Mouse (Mus musculus) thymus, postnatal 14 days (tissue): ENCODE results near the gene Meltf.

Source experiments
- DNase-seq: peaks from one replicate; pipeline ENCODE4 v3.0.0; 2021

The Meltf gene

GRCm38 (mm10) chr16:31896971-31897774 is 18.6 kb downstream of the Meltf start:
- peak; percentile 11 for DNase-seq

GRCm38 (mm10) chr16:31898546-31899326 is 20.1 kb downstream of the Meltf start:
- DNase-seq = no peak

- DNase-seq = no peak
These were observed 23.3 kb downstream of the Meltf start for GRCm38 (mm10) chr16:31901886-31902285.

GRCm38 (mm10) chr16:31903239-31903638 is 24.6 kb downstream of the Meltf start:
- no peak for DNase-seq

- no peak for DNase-seq
These were observed 26.7 kb downstream of the Meltf start for GRCm38 (mm10) chr16:31905331-31905730.

GRCm38 (mm10) chr16:31905891-31906825 is 27.5 kb downstream of the Meltf start:
- DNase-seq = no peak

- peak; percentile 11 for DNase-seq
These were observed 28.3 kb downstream of the Meltf start for GRCm38 (mm10) chr16:31906896-31907295.

GRCm38 (mm10) chr16:31908959-31909358 is 30.3 kb downstream of the Meltf start:
- no peak for DNase-seq

- DNase-seq = no peak
These were observed 31.8 kb downstream of the Meltf start for GRCm38 (mm10) chr16:31910281-31910847.

- DNase-seq = no peak
These were observed 39.2 kb downstream of the Meltf start for GRCm38 (mm10) chr16:31917776-31918175.

GRCm38 (mm10) chr16:31918248-31918724 is 39.7 kb downstream of the Meltf start:
- peak; percentile 60 for DNase-seq

GRCm38 (mm10) chr16:31924368-31924767 is 45.8 kb downstream of the Meltf start:
- no peak for DNase-seq

GRCm38 (mm10) chr16:31926091-31926490 is 47.5 kb downstream of the Meltf start:
- no peak for DNase-seq

- DNase-seq = no peak
These were observed 48.1 kb downstream of the Meltf start for GRCm38 (mm10) chr16:31926547-31927182.

GRCm38 (mm10) chr16:31927412-31927811 is 48.8 kb downstream of the Meltf start:
- DNase-seq = no peak

GRCm38 (mm10) chr16:31931330-31931729 is 52.7 kb downstream of the Meltf start:
- DNase-seq = no peak

GRCm38 (mm10) chr16:31932255-31932654 is 53.6 kb downstream of the Meltf start:
- no peak for DNase-seq

GRCm38 (mm10) chr16:31932840-31933697 is 54.5 kb downstream of the Meltf start:
- DNase-seq = peak; percentile 90

GRCm38 (mm10) chr16:31933751-31934549 is 55.3 kb downstream of the Meltf start, which contains the start of gene Pigz:
Gene Pigz (plus strand): TSS chr16:31933851.
- DNase-seq = peak; percentile 29

- DNase-seq = no peak
These were observed 56.0 kb downstream of the Meltf start for GRCm38 (mm10) chr16:31934550-31935010.
